Mouse (Mus musculus): ENCODE measurements around the gene Cant1. TPM values are rescaled to one million over a fixed set of nuclear protein-coding genes. Genes with fewer than 3 reads are reported as not detected.
"Not testable (repeated sequence)": the region's sequence is repeated elsewhere in the genome, so short reads cannot be mapped to it uniquely, and the experiment has no call there.

The Cant1 gene
- polyA plus RNA-seq, 1 experiment from 2014 or later, result 30.8 TPM

GRCm38 (mm10) chr11:118400566-118400936, 18.3 kb downstream of the Cant1 start:
- no peaks in the 10 kb centered on the region for H3K27me3 ChIP-seq (replicated peaks; ENCODE audit: control insufficient read depth, insufficient read depth, low read length)
- H3K4me2 ChIP-seq (ENCODE audit: low read depth, low read length), result no peak overlapping the region
- 0 out of 2 replicates have a peak, but pooled peaks have one; percentile 6 for ATAC-seq (ENCODE audit: low read depth)
- no peak overlapping the region for H3K9ac ChIP-seq (ENCODE audit: low read depth, low read length)
- H3K4me1 ChIP-seq (ENCODE audit: control insufficient read depth, insufficient read depth, low read length), result peaks cover 16% of the 10 kb centered on the region; the same call in 1 of the 2 replicates
- no peak overlapping the region for H3K4me3 ChIP-seq (ENCODE audit: low read depth, low read length)
- 33% methylated on average over 6 of the region's 6 CpGs for WGBS
- H3K9me3 ChIP-seq (ENCODE audit: control insufficient read depth, low read length), result no peaks in the 10 kb centered on the region
- H3K27ac ChIP-seq (replicated peaks; ENCODE audit: low read depth, low read length), result 0 out of 2 replicates have a peak overlapping the region, but pooled peaks have one; percentile 65
- DNase-seq (ENCODE audit: low spot score), result peak; percentile 38
- 0 out of 2 replicates have a peak, but pooled peaks cover 3% of the 10 kb centered on the region for H3K36me3 ChIP-seq (ENCODE audit: control insufficient read depth, insufficient read depth, low read length)

- ATAC-seq (ENCODE audit: low read depth), result no peak
- no peak overlapping the region for H3K4me3 ChIP-seq (ENCODE audit: low read depth, low read length)
- WGBS, result 66% methylated on average over 5 of the region's 5 CpGs
- H3K4me2 ChIP-seq (ENCODE audit: low read depth, low read length), result no peak overlapping the region
- H3K27ac ChIP-seq (replicated peaks; ENCODE audit: low read depth, low read length), result no peak overlapping the region
- H3K4me1 ChIP-seq (ENCODE audit: control insufficient read depth, insufficient read depth, low read length), result peaks cover 16% of the 10 kb centered on the region; the same call in 1 of the 2 replicates
- H3K9me3 ChIP-seq (ENCODE audit: control insufficient read depth, low read length), result no peaks in the 10 kb centered on the region
- no peak overlapping the region for H3K9ac ChIP-seq (ENCODE audit: low read depth, low read length)
- DNase-seq (ENCODE audit: low spot score), result no peak
- H3K36me3 ChIP-seq (ENCODE audit: control insufficient read depth, insufficient read depth, low read length), result no peaks in the 10 kb centered on the region
- no peaks in the 10 kb centered on the region for H3K27me3 ChIP-seq (replicated peaks; ENCODE audit: control insufficient read depth, insufficient read depth, low read length)
These were observed 18.9 kb downstream of the Cant1 start for GRCm38 (mm10) chr11:118399891-118400565.

GRCm38 (mm10) chr11:118397806-118398530, 20.9 kb downstream of the Cant1 start:
- Histone ChIP-seq H3K27ac (replicated peaks; ENCODE audit: low read depth, low read length) (no peak overlapping the region), H3K9ac (ENCODE audit: low read depth, low read length) (no peak overlapping the region), H3K36me3 (ENCODE audit: control insufficient read depth, insufficient read depth, low read length) (no peaks in the 10 kb centered on the region), H3K9me3 (ENCODE audit: control insufficient read depth, low read length) (no peaks in the 10 kb centered on the region), H3K27me3 (replicated peaks; ENCODE audit: control insufficient read depth, insufficient read depth, low read length) (no peaks in the 10 kb centered on the region), H3K4me2 (ENCODE audit: low read depth, low read length) (no peak overlapping the region), H3K4me1 (ENCODE audit: control insufficient read depth, insufficient read depth, low read length) (peaks cover 16% of the 10 kb centered on the region; the same call in 1 of the 2 replicates), H3K4me3 (ENCODE audit: low read depth, low read length) (no peak overlapping the region)
- whole genome bisulfite sequencing, result 91% methylated on average over 26 of the region's 26 CpGs
- ATAC-seq (ENCODE audit: low read depth), result no peak
- no peak for DNase-seq (ENCODE audit: low spot score)

- 55% methylated on average over 6 of the region's 6 CpGs for WGBS
- ATAC-seq (ENCODE audit: low read depth), result no peak
- DNase-seq (ENCODE audit: low spot score), result no peak
- H3K9me3 ChIP-seq (ENCODE audit: control insufficient read depth, low read length), result no peaks in the 10 kb centered on the region
- H3K36me3 ChIP-seq (ENCODE audit: control insufficient read depth, insufficient read depth, low read length), result no peaks in the 10 kb centered on the region
- no peak overlapping the region for H3K4me3 ChIP-seq (ENCODE audit: low read depth, low read length)
- no peaks in the 10 kb centered on the region for H3K4me1 ChIP-seq (ENCODE audit: control insufficient read depth, insufficient read depth, low read length)
- no peaks in the 10 kb centered on the region for H3K27me3 ChIP-seq (replicated peaks; ENCODE audit: control insufficient read depth, insufficient read depth, low read length)
- H3K27ac ChIP-seq (replicated peaks; ENCODE audit: low read depth, low read length), result no peak overlapping the region
- no peak overlapping the region for H3K9ac ChIP-seq (ENCODE audit: low read depth, low read length)
- H3K4me2 ChIP-seq (ENCODE audit: low read depth, low read length), result no peak overlapping the region
These were observed 24.3 kb downstream of the Cant1 start for GRCm38 (mm10) chr11:118394538-118394937.

- H3K36me3 ChIP-seq (ENCODE audit: control insufficient read depth, insufficient read depth, low read length), result no peaks in the 10 kb centered on the region
- ATAC-seq (ENCODE audit: low read depth) (no peak), DNase-seq (ENCODE audit: low spot score) (no peak)
- no peak overlapping the region for H3K9ac ChIP-seq (ENCODE audit: low read depth, low read length)
- no peaks in the 10 kb centered on the region for H3K27me3 ChIP-seq (replicated peaks; ENCODE audit: control insufficient read depth, insufficient read depth, low read length)
- no peak overlapping the region for H3K4me2 ChIP-seq (ENCODE audit: low read depth, low read length)
- H3K9me3 ChIP-seq (ENCODE audit: control insufficient read depth, low read length), result no peaks in the 10 kb centered on the region
- 71% methylated on average over 5 of the region's 5 CpGs for WGBS
- no peaks in the 10 kb centered on the region for H3K4me1 ChIP-seq (ENCODE audit: control insufficient read depth, insufficient read depth, low read length)
- no peak overlapping the region for H3K27ac ChIP-seq (replicated peaks; ENCODE audit: low read depth, low read length)
- no peak overlapping the region for H3K4me3 ChIP-seq (ENCODE audit: low read depth, low read length)
These were observed 24.9 kb downstream of the Cant1 start for GRCm38 (mm10) chr11:118393991-118394390.

GRCm38 (mm10) chr11:118387816-118388215, 31.1 kb downstream of the Cant1 start:
- H3K4me1 ChIP-seq (ENCODE audit: control insufficient read depth, insufficient read depth, low read length); DNase-seq (ENCODE audit: low spot score); H3K9ac ChIP-seq (ENCODE audit: low read depth, low read length); H3K4me2 ChIP-seq (ENCODE audit: low read depth, low read length); H3K4me3 ChIP-seq (ENCODE audit: low read depth, low read length); H3K9me3 ChIP-seq (ENCODE audit: control insufficient read depth, low read length); H3K27ac ChIP-seq (replicated peaks; ENCODE audit: low read depth, low read length); ATAC-seq (ENCODE audit: low read depth); H3K36me3 ChIP-seq (ENCODE audit: control insufficient read depth, insufficient read depth, low read length); H3K27me3 ChIP-seq (replicated peaks; ENCODE audit: control insufficient read depth, insufficient read depth, low read length): not testable (repeated sequence)
- 88% methylated on average over 13 of the region's 13 CpGs for WGBS

- no peaks in the 10 kb centered on the region; the same call in 1 of the 2 replicates for H3K4me1 ChIP-seq (ENCODE audit: control insufficient read depth, insufficient read depth, low read length)
- no peak overlapping the region for H3K9ac ChIP-seq (ENCODE audit: low read depth, low read length)
- WGBS, result 33% methylated on average over 11 of the region's 11 CpGs
- no peaks in the 10 kb centered on the region for H3K27me3 ChIP-seq (replicated peaks; ENCODE audit: control insufficient read depth, insufficient read depth, low read length)
- H3K9me3 ChIP-seq (ENCODE audit: control insufficient read depth, low read length), result no peaks in the 10 kb centered on the region
- H3K4me2 ChIP-seq (ENCODE audit: low read depth, low read length), result no peak overlapping the region
- peak; percentile 70; the same call in 1 of the 2 replicates for ATAC-seq (ENCODE audit: low read depth)
- H3K36me3 ChIP-seq (ENCODE audit: control insufficient read depth, insufficient read depth, low read length), result no peaks in the 10 kb centered on the region
- no peak overlapping the region; the same call in 1 of the 2 replicates for H3K27ac ChIP-seq (replicated peaks; ENCODE audit: low read depth, low read length)
- no peak overlapping the region for H3K4me3 ChIP-seq (ENCODE audit: low read depth, low read length)
- DNase-seq (ENCODE audit: low spot score), result peak; percentile 85
These were observed 39.5 kb downstream of the Cant1 start for GRCm38 (mm10) chr11:118379251-118380009.

GRCm38 (mm10) chr11:118378656-118379055, 40.2 kb downstream of the Cant1 start:
- H3K27me3 ChIP-seq (replicated peaks; ENCODE audit: control insufficient read depth, insufficient read depth, low read length), result no peaks in the 10 kb centered on the region
- DNase-seq (ENCODE audit: low spot score), result no peak
- no peak overlapping the region for H3K9ac ChIP-seq (ENCODE audit: low read depth, low read length)
- H3K4me2 ChIP-seq (ENCODE audit: low read depth, low read length), result no peak overlapping the region
- H3K9me3 ChIP-seq (ENCODE audit: control insufficient read depth, low read length), result no peaks in the 10 kb centered on the region
- no peak overlapping the region for H3K4me3 ChIP-seq (ENCODE audit: low read depth, low read length)
- H3K27ac ChIP-seq (replicated peaks; ENCODE audit: low read depth, low read length), result no peak overlapping the region
- no peak for ATAC-seq (ENCODE audit: low read depth)
- no peaks in the 10 kb centered on the region for H3K36me3 ChIP-seq (ENCODE audit: control insufficient read depth, insufficient read depth, low read length)
- H3K4me1 ChIP-seq (ENCODE audit: control insufficient read depth, insufficient read depth, low read length), result no peaks in the 10 kb centered on the region; the same call in 1 of the 2 replicates
- 88% methylated on average over 6 of the region's 6 CpGs for WGBS

Data from embryonic facial prominence, embryonic 14.5 days (tissue).